23 mouse cellular contexts compared by ENCODE assay signal in genomic region chr9:67664773-67665172, GRCm38 (mm10).
"Had no signal": no experiment of that assay in that cellular context is flagged by ENCODE, and none has a peak within 500 bp of the region (broad histone marks: within the 10 kb centered on the region; RNA-seq: fewer than 3 reads in every experiment).

No protein-coding gene starts in this region.

- H3K4me1 ChIP-seq: limb, embryonic 10.5 days; limb, embryonic 13.5 days; liver, embryonic 13.5 days; lung, embryonic 15.5 days; megakaryocyte, embryonic 14.5 days; midbrain, embryonic 10.5 days; midbrain, embryonic 13.5 days; neural tube, embryonic 13.5 days; stomach, embryonic 15.5 days had no signal

- ATAC-seq: midbrain, embryonic 13.5 days; midbrain, embryonic 16.5 days had no signal

- H3K27ac ChIP-seq: layer of hippocampus, adult 2 months; limb, embryonic 10.5 days; limb, embryonic 13.5 days; liver, embryonic 13.5 days; lung, embryonic 15.5 days; midbrain, embryonic 10.5 days; midbrain, embryonic 13.5 days; neural tube, embryonic 13.5 days; stomach, embryonic 15.5 days had no signal

- DNase-seq: kidney, adult 11 months; kidney, adult 8-10 months; kidney, postnatal 25 days; layer of hippocampus, adult 9-11 months; liver, embryonic 13.5 days; lung, adult 18-20 months; lung, postnatal 10 days; lung, postnatal 36 days; retina, postnatal 1 day; right cerebral cortex, postnatal 25 days; spleen, adult 18-20 months; thymus, postnatal 25 days had no signal

- H3K9ac ChIP-seq: limb, embryonic 13.5 days; liver, embryonic 13.5 days; lung, embryonic 15.5 days; midbrain, embryonic 13.5 days; neural tube, embryonic 13.5 days; stomach, embryonic 15.5 days had no signal

- H3K4me3 ChIP-seq: layer of hippocampus, adult 2 months; limb, embryonic 10.5 days; limb, embryonic 13.5 days; liver, embryonic 13.5 days; lung, embryonic 15.5 days; megakaryocyte, embryonic 14.5 days; midbrain, embryonic 10.5 days; midbrain, embryonic 13.5 days; myocyte; neural tube, embryonic 13.5 days; stomach, embryonic 15.5 days had no signal

- H3K9me3 ChIP-seq: limb, embryonic 10.5 days; limb, embryonic 13.5 days; liver, embryonic 13.5 days; lung, embryonic 15.5 days; midbrain, embryonic 10.5 days; midbrain, embryonic 13.5 days; neural tube, embryonic 13.5 days; stomach, embryonic 15.5 days had no signal

- H3K4me2 ChIP-seq: limb, embryonic 13.5 days; liver, embryonic 13.5 days; lung, embryonic 15.5 days; midbrain, embryonic 13.5 days; neural tube, embryonic 13.5 days; stomach, embryonic 15.5 days had no signal

- H3K36me3 ChIP-seq: limb, embryonic 10.5 days; limb, embryonic 13.5 days; liver, embryonic 13.5 days; lung, embryonic 15.5 days; midbrain, embryonic 10.5 days; midbrain, embryonic 13.5 days; neural tube, embryonic 13.5 days; stomach, embryonic 15.5 days had no signal

- H3K27me3 ChIP-seq: limb, embryonic 13.5 days; liver, embryonic 13.5 days; lung, embryonic 15.5 days; megakaryocyte, embryonic 14.5 days; midbrain, embryonic 13.5 days; neural tube, embryonic 13.5 days; stomach, embryonic 15.5 days had no signal
